Mouse (Mus musculus) myocyte (in vitro differentiated cells): ENCODE measurements around the gene Dnajc25.

ENCODE experiments used
- POLR2A ChIP-seq: IDR thresholded peaks from one replicate; pipeline ENCODE4 v1.6.1; 2011; ENCODE audit warnings: low read depth, mild to moderate bottlenecking, control low read depth, moderate library complexity; ENCODE audit not compliant: insufficient read length
- SRF ChIP-seq: IDR thresholded peaks from one replicate; pipeline ENCODE4 v1.6.1; 2011; ENCODE audit warnings: low read depth; ENCODE audit not compliant: control insufficient read depth, insufficient read length

DNA sequence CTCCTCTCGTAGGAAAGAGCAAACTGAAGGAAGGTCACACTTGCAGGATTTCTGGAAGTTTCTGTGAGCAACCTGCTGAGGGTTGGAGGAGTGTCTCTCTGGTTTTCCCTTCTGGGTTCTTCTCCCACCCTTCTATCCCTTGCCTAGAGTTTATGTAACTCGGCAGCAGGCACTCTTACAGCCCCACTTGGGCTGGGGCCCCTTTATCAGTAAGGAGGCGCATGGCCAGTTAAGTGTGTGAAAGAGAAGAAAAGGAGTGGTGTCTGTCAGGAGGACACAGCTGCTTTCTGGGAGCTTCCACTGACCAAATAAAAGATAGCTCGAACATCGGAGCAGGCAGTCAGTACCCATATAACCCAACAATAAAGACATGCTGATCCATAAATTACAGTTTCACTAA is 2.7 kb upstream of the Dnajc25 start:
- TF ChIP-seq POLR2A (no peak), SRF (no peak)
